8 mouse cellular contexts compared by ENCODE assay signal in the genomic region with DNA sequence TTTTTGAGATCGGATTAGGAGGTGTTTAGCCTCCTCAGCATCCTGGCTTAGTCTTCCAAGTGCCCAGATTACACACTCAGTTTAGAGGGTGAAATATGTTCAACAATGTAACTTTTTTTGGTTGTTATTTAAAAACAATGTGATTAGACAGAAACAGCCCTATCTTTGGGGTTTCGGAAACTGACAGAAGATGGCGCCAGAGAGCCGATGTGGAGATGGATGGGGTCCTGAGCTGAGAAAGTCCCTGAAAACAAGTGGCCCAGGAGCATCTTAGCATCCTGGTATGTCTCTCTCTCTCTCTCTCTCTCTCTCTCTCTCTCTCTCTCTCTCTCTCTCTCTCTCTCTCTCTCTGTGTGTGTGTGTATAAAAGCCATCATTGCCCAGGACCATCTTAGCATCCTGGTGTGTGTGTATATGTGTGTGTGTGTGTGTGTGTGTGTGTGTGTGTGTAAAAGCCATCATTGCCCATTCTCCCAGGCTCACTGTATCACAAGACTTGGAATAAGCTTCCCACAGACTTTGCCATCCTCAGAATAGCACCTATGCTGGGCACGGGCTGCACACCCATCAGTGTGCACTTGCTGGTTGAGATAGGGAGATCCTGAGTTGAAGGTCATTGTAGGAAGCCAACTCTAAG.
A peak's percentile ranks its signal among the peaks of the same experiment; 100 is the strongest.
DNase-seq lines count a peak whose midpoint lies in the region; ATAC-seq and TF ChIP-seq lines count a peak whose summit lies in the region.

No protein-coding gene starts in this region.

- H3K9ac ChIP-seq in neural tube, embryonic 15.5 days (replicated peaks), result no peak overlapping the region
- no peak overlapping the region for H3K9ac ChIP-seq in embryonic facial prominence, embryonic 11.5 days (replicated peaks; ENCODE audit: low read length)
- no peak overlapping the region for H3K9ac ChIP-seq in hindbrain, embryonic 16.5 days (ENCODE audit: low read depth, low read length)
- H3K9ac ChIP-seq in liver, adult 2 months (ENCODE audit: low read depth, low read length), result no peak overlapping the region
- H3K9ac ChIP-seq in neural tube, embryonic 12.5 days, result no peak overlapping the region

- ATAC-seq in neural tube, embryonic 15.5 days (ENCODE audit: low FRiP score), result no peak
- ATAC-seq in embryonic facial prominence, embryonic 11.5 days (replicated peaks; ENCODE audit: insufficient number of reproducible peaks, low FRiP score, low TSS enrichment, low read depth), result no peak
- peak; percentile 77 for ATAC-seq in hindbrain, embryonic 16.5 days
- ATAC-seq in neural tube, embryonic 12.5 days (ENCODE audit: low FRiP score, low read depth), result peak; percentile 50; the same call in 1 of the 2 replicates

- no peaks in the 10 kb centered on the region for H3K9me3 ChIP-seq in neural tube, embryonic 15.5 days (replicated peaks)
- H3K9me3 ChIP-seq in embryonic facial prominence, embryonic 11.5 days (replicated peaks; ENCODE audit: control insufficient read depth, low read length), result no peaks in the 10 kb centered on the region
- H3K9me3 ChIP-seq in hindbrain, embryonic 16.5 days (ENCODE audit: control insufficient read depth, low read length), result no peaks in the 10 kb centered on the region
- H3K9me3 ChIP-seq in neural tube, embryonic 12.5 days, result no peaks in the 10 kb centered on the region

- no peaks in the 10 kb centered on the region for H3K79me2 ChIP-seq in liver, adult 2 months (ENCODE audit: control insufficient read depth, insufficient read depth, low read length)

- no peak overlapping the region for H3K4me3 ChIP-seq in neural tube, embryonic 15.5 days (replicated peaks)
- no peak overlapping the region for H3K4me3 ChIP-seq in embryonic facial prominence, embryonic 11.5 days (ENCODE audit: low read depth, low read length)
- no peak overlapping the region for H3K4me3 ChIP-seq in hindbrain, embryonic 16.5 days (ENCODE audit: low read length)
- H3K4me3 ChIP-seq in liver, adult 2 months (ENCODE audit: insufficient read depth, low read depth, low read length), result no peak overlapping the region
- no peak overlapping the region for H3K4me3 ChIP-seq in neural tube, embryonic 12.5 days

- no peaks in the 10 kb centered on the region for H3K36me3 ChIP-seq in neural tube, embryonic 15.5 days
- H3K36me3 ChIP-seq in embryonic facial prominence, embryonic 11.5 days (replicated peaks; ENCODE audit: control insufficient read depth, insufficient read depth, low read depth, low read length), result no peaks in the 10 kb centered on the region
- H3K36me3 ChIP-seq in hindbrain, embryonic 16.5 days (ENCODE audit: control insufficient read depth, insufficient read depth, low read length), result no peaks in the 10 kb centered on the region
- no peaks in the 10 kb centered on the region for H3K36me3 ChIP-seq in liver, adult 2 months (ENCODE audit: control insufficient read depth, insufficient read depth, low read length)
- H3K36me3 ChIP-seq in neural tube, embryonic 12.5 days, result no peaks in the 10 kb centered on the region

- H3K27ac ChIP-seq in neural tube, embryonic 15.5 days (replicated peaks), result no peak overlapping the region
- H3K27ac ChIP-seq in embryonic facial prominence, embryonic 11.5 days (replicated peaks; ENCODE audit: low read depth, low read length), result no peak overlapping the region
- H3K27ac ChIP-seq in hindbrain, embryonic 16.5 days (ENCODE audit: low read depth, low read length), result no peak overlapping the region
- no peak overlapping the region for H3K27ac ChIP-seq in liver, adult 2 months (replicated peaks; ENCODE audit: insufficient read depth, low read depth, low read length)
- H3K27ac ChIP-seq in neural tube, embryonic 12.5 days, result no peak overlapping the region

- no peak overlapping the region for H3K4me2 ChIP-seq in neural tube, embryonic 15.5 days
- H3K4me2 ChIP-seq in embryonic facial prominence, embryonic 11.5 days (ENCODE audit: low read depth, low read length), result no peak overlapping the region
- H3K4me2 ChIP-seq in hindbrain, embryonic 16.5 days (ENCODE audit: low read length), result no peak overlapping the region
- H3K4me2 ChIP-seq in neural tube, embryonic 12.5 days (replicated peaks), result no peak overlapping the region

- no peak for TF ChIP-seq POLR2A in liver, adult 2 months (IDR thresholded peaks at IDR 0.05; ENCODE audit: extremely low read depth, insufficient read depth, low read length)

- WGBS in neural tube, embryonic 15.5 days, result 21% methylated on average over 5 of the region's 5 CpGs
- 23% methylated on average over 5 of the region's 5 CpGs for WGBS in embryonic facial prominence, embryonic 11.5 days
- WGBS in hindbrain, embryonic 16.5 days, result 28% methylated on average over 5 of the region's 5 CpGs
- 22% methylated on average over 5 of the region's 5 CpGs for WGBS in liver, adult 2 months
- 26% methylated on average over 5 of the region's 5 CpGs for WGBS in neural tube, embryonic 12.5 days

- TF ChIP-seq CTCF in liver, adult 2 months (IDR thresholded peaks at IDR 0.05; ENCODE audit: low read depth, low read length), result peak; percentile 59

- H3K27me3 ChIP-seq in neural tube, embryonic 15.5 days (replicated peaks), result no peaks in the 10 kb centered on the region
- no peaks in the 10 kb centered on the region for H3K27me3 ChIP-seq in embryonic facial prominence, embryonic 11.5 days (ENCODE audit: control insufficient read depth, insufficient read depth, low read length)
- H3K27me3 ChIP-seq in hindbrain, embryonic 16.5 days (replicated peaks; ENCODE audit: control insufficient read depth, insufficient read depth, low read length), result no peaks in the 10 kb centered on the region
- 0 out of 2 replicates have a peak, but pooled peaks cover 2% of the 10 kb centered on the region for H3K27me3 ChIP-seq in liver, adult 2 months (ENCODE audit: control insufficient read depth, insufficient read depth, low read length)
- no peaks in the 10 kb centered on the region for H3K27me3 ChIP-seq in neural tube, embryonic 12.5 days (replicated peaks)

- H3K4me1 ChIP-seq in neural tube, embryonic 15.5 days, result peaks cover 7% of the 10 kb centered on the region; the same call in 1 of the 2 replicates
- H3K4me1 ChIP-seq in embryonic facial prominence, embryonic 11.5 days (ENCODE audit: control insufficient read depth, insufficient read depth, low read length), result no peaks in the 10 kb centered on the region; the same call in 1 of the 2 replicates
- peaks cover 4% of the 10 kb centered on the region for H3K4me1 ChIP-seq in hindbrain, embryonic 16.5 days (ENCODE audit: control insufficient read depth, insufficient read depth, low read depth, low read length)
- no peaks in the 10 kb centered on the region for H3K4me1 ChIP-seq in liver, adult 2 months (ENCODE audit: control insufficient read depth, insufficient read depth, low read length)
- H3K4me1 ChIP-seq in neural tube, embryonic 12.5 days, result 0 out of 2 replicates have a peak, but pooled peaks cover 2% of the 10 kb centered on the region

- DNase-seq in neural tube, embryonic 10.5 days (ENCODE audit: extremely low spot score, low spot score), result peak; percentile 79
- DNase-seq in adrenal gland, adult 8-10 months, result peak; percentile 20
- peak; percentile 83 for DNase-seq in embryonic facial prominence, embryonic 11.5 days (ENCODE audit: low spot score)
- DNase-seq in liver, adult 2 months (ENCODE audit: extremely low read depth, low read depth, low spot score), result no peak
- peak; percentile 48 to 80 for DNase-seq in urinary bladder, postnatal 4 days (ENCODE audit: low spot score in 2 of 2)

Comparison
In these comparisons a context has a peak if more than half of its experiments do, and no peak if none do; other contexts are left out.
1. ATAC-seq: peak in hindbrain, embryonic 16.5 days (single experiment) and neural tube, embryonic 12.5 days (single experiment); none in neural tube, embryonic 15.5 days (single experiment) and embryonic facial prominence, embryonic 11.5 days (single experiment).